Mouse (Mus musculus): ENCODE measurements at regions not wholly inside any gene's neighbourhood (a gene's known extent, or its start where the extent isn't known, plus 50 kb on each side); places are given as distances from the start of the nearest gene placed in this dataset.

DNA sequence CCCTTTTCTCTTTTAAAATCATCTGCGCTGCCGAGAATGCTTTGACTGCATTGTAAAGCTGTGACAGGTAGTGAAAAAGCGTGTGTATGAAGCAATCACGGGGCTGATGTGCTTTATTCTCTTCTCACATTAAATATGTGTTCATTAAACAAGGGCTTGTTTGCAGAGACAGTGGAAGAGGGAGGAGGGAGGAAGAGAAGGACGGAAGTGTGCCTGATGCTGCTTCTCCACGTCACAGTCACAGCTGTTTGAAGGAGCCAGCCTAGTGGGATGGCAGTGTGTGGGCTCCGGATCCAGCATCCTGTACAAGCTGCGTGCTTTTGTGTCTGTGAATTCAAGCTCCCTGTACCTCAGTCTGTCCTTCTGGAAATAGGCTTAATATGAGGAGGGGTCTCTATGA, 664.7 kb downstream of the Bcl11a start:
- no peak for DNase-seq (ENCODE audit: low spot score)
- no peak overlapping the region for H3K27ac ChIP-seq (replicated peaks)
- no peaks in the 10 kb centered on the region for H3K9me3 ChIP-seq
- WGBS, result 69% methylated on average over 8 of the region's 8 CpGs
- peaks cover 24% of the 10 kb centered on the region for H3K4me1 ChIP-seq
- H3K4me3 ChIP-seq, result no peak overlapping the region
- no peaks in the 10 kb centered on the region for H3K27me3 ChIP-seq (replicated peaks; ENCODE audit: low read depth, poor library complexity, severe bottlenecking)
- no peaks in the 10 kb centered on the region for H3K36me3 ChIP-seq (replicated peaks)

DNA sequence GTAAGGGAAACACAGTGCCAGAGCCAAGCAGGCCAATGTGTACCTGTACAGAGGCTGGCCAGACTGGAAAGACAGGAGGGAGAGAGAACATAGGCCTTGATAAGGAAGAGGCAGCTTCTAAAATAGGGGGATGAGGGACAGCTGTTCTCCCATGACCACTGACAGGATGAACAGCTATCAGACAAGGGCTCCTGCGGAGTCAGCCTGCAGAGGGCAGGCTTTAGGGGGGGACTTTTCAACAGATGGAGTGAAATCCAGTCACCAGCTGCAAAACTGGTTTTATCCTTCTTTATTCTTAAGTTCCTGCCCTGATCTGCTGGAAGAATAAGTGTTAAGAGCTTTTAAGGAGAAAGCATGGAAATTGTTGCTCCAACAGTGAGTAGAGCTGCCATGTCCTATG, 665.6 kb downstream of the Bcl11a start:
- H3K4me1 ChIP-seq, result peaks cover 24% of the 10 kb centered on the region
- no peaks in the 10 kb centered on the region for H3K27me3 ChIP-seq (replicated peaks; ENCODE audit: low read depth, poor library complexity, severe bottlenecking)
- no peak overlapping the region for H3K4me3 ChIP-seq
- H3K36me3 ChIP-seq (replicated peaks), result no peaks in the 10 kb centered on the region
- 44% methylated on average over 1 of the region's 1 CpGs for WGBS
- no peak for DNase-seq (ENCODE audit: low spot score)
- H3K27ac ChIP-seq (replicated peaks), result peak overlapping the region; percentile 48; the same call in 1 of the 2 replicates
- no peaks in the 10 kb centered on the region for H3K9me3 ChIP-seq

DNA sequence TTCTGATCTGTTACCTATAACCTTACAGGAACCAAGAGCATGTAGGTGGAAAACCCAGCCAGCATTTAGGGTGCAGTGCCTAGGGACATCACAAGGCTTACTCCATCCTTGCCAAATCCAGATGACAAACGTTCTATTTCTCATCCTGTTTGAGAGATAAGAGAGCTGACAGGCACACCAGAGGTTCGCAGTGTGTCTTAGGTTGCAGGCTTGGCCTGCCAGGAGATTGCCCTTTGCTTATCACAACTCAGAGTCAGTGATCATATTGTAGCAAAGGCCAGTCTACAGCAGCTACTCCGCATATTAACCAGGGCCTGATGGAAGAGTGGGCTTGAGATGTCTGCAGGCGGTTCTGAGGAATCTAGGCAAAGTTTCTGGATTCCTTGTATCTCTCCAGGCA, 668.0 kb downstream of the Bcl11a start:
- DNase-seq (ENCODE audit: low spot score), result no peak
- H3K4me3 ChIP-seq, result no peak overlapping the region
- no peaks in the 10 kb centered on the region for H3K36me3 ChIP-seq (replicated peaks)
- H3K27me3 ChIP-seq (replicated peaks; ENCODE audit: low read depth, poor library complexity, severe bottlenecking), result no peaks in the 10 kb centered on the region
- no peak overlapping the region for H3K27ac ChIP-seq (replicated peaks)
- WGBS, result 76% methylated on average over 4 of the region's 4 CpGs
- H3K4me1 ChIP-seq, result peaks cover 15% of the 10 kb centered on the region
- H3K9me3 ChIP-seq, result no peaks in the 10 kb centered on the region

DNA sequence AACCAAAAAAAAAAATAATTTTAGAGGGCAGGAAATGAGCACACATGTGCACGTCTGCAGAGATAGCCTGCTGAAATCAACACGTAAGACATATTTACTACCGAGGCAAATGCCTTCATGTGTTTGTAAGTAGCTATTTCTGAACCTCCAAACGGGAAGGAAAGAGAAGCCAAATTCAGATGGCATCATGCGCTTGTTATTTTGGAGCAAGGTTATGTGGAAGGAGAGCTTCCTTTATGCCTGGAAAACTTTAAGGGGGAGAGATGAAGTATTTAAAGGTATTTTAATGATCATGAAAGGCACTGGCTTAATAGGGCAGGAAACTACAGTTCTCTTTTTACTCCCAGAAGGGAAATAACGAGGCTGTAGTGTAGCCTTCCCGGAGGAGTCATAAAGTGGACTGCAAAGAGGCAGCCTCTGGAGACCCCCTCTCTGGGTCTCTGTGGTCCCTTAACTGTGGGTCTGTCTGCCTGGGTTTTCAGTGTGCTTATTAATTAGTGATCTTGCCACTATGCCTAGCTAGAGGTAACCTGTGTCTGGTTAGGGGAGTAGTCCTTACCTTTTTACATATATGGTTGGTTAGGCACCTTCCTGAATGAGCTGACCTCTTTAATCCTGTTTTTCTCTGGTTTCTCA, 672.4 kb downstream of the Bcl11a start:
- H3K27ac ChIP-seq (replicated peaks), result no peak overlapping the region
- DNase-seq (ENCODE audit: low spot score), result no peak
- WGBS, result 78% methylated on average over 7 of the region's 7 CpGs

DNA sequence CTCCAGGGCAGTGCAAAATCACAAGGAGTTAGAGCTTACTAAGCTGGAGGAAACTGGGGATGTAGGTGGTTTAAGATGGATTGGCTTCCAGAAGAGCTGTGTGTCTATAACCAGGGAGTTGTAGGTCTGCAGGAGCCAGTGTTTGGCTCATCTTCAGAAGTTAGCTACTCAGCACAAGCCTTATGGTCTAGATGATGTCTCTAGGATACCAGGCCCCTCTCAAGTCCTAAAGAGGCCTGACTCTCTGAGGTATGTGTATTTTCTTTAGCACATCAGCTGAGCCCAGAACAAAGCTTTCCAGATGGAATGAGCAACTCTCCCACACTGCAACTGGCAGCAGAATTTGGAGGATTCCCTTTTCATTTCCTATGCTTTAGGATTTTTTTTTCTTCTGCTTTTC, 680.3 kb downstream of the Bcl11a start:
- no peaks in the 10 kb centered on the region for H3K36me3 ChIP-seq (replicated peaks)
- no peaks in the 10 kb centered on the region for H3K27me3 ChIP-seq (replicated peaks; ENCODE audit: low read depth, poor library complexity, severe bottlenecking)
- H3K4me1 ChIP-seq, result no peaks in the 10 kb centered on the region

More for the DNA sequence above, 672.4 kb downstream of the Bcl11a start:
- Histone ChIP-seq H3K4me1 (no peaks in the 10 kb centered on the region), H3K9me3 (no peaks in the 10 kb centered on the region), H3K4me3 (no peak overlapping the region), H3K36me3 (replicated peaks) (no peaks in the 10 kb centered on the region), H3K27me3 (replicated peaks; ENCODE audit: low read depth, poor library complexity, severe bottlenecking) (no peaks in the 10 kb centered on the region)

DNA sequence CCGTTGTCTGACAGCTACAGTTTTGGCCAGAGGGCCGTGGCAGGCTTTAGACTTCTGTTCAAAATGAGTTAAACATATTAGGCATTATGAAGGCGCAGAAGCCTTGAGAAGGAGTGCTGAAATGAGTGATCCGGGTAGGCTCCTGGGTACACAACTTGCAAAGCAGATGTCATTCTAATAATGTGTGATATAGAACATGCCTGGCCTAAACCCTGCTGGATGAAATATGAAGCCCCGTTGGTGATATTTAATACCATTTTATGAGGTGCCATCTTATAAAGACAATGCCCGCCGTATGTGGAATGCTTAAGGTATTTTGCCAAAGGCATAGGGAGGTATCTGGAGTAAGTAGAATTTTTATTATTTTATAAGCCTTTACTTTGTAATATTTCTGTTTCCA, 705.6 kb downstream of the Bcl11a start:
- Histone ChIP-seq H3K4me3 (no peak overlapping the region), H3K27ac (replicated peaks) (no peak overlapping the region), H3K9me3 (peaks cover 7% of the 10 kb centered on the region), H3K27me3 (replicated peaks; ENCODE audit: low read depth, poor library complexity, severe bottlenecking) (no peaks in the 10 kb centered on the region), H3K4me1 (no peaks in the 10 kb centered on the region), H3K36me3 (replicated peaks) (no peaks in the 10 kb centered on the region)
- WGBS, result 88% methylated on average over 7 of the region's 7 CpGs
- DNase-seq (ENCODE audit: low spot score), result no peak

More for the DNA sequence above, 680.3 kb downstream of the Bcl11a start:
- H3K9me3 ChIP-seq, result no peaks in the 10 kb centered on the region
- no peak overlapping the region for H3K4me3 ChIP-seq
- no peak overlapping the region for H3K27ac ChIP-seq (replicated peaks)
- DNase-seq (ENCODE audit: low spot score), result no peak

DNA sequence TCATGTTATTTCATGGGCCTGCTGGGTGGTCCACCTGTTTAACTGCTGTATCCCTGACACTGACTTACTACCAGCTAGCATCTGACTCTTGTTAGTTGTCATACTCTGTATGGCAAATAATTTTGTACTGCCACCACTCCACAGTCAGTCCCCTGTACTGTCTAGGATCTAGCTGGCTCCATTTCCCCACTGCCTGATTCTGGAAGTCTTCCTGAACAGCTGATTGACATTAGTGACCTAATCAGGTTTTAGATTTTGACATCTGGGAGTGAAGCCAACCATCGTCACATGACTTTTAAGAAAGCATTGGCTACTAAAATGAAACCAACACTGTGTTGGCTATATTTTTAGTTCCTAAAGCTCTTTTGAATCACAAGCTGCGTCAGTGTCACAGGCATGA, 711.3 kb downstream of the Bcl11a start:
- no peak for DNase-seq (ENCODE audit: low spot score)
- peaks cover 7% of the 10 kb centered on the region for H3K9me3 ChIP-seq
- no peaks in the 10 kb centered on the region for H3K27me3 ChIP-seq (replicated peaks; ENCODE audit: low read depth, poor library complexity, severe bottlenecking)
- 84% methylated on average over 2 of the region's 2 CpGs for WGBS
- H3K4me1 ChIP-seq, result no peaks in the 10 kb centered on the region
- H3K27ac ChIP-seq (replicated peaks), result no peak overlapping the region
- H3K4me3 ChIP-seq, result no peak overlapping the region
- H3K36me3 ChIP-seq (replicated peaks), result no peaks in the 10 kb centered on the region

DNA sequence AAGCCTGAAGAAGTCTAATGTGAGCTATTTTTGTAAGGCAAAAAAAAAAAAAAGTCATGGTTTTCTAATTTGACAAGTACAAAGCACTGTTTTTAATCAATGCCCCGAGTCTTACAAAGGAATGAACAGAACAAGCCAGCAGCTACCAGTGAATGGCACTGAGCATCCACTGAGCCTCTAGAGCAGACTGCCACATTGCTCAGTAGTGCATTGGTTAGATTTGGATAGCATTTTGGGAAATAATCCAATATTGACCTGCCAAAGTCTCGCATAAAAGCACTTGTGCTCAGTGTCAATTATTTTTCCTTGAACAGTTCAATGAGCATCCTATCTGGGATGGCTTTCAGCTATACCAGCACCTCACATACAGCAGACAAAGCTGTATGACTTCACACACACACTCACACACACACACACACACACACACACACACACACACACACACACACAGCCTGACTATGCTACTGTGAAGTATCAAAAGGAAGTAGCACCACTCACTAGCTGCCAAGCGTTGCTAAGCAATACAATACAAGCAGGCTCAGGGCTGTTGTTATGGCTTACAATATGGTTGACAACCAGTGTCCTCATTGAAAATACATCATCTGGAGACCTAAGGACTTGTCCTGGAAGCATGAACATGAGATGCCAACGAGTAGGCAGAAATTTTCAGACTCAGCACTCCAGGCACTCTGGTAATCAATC, 717.8 kb downstream of the Bcl11a start:
- WGBS, result 72% methylated on average over 4 of the region's 4 CpGs
- no peaks in the 10 kb centered on the region for H3K36me3 ChIP-seq (replicated peaks)
- no peaks in the 10 kb centered on the region for H3K9me3 ChIP-seq
- no peak for DNase-seq (ENCODE audit: low spot score)
- H3K4me1 ChIP-seq, result no peaks in the 10 kb centered on the region
- H3K27me3 ChIP-seq (replicated peaks; ENCODE audit: low read depth, poor library complexity, severe bottlenecking), result no peaks in the 10 kb centered on the region
- no peak overlapping the region for H3K4me3 ChIP-seq
- H3K27ac ChIP-seq (replicated peaks), result no peak overlapping the region

DNA sequence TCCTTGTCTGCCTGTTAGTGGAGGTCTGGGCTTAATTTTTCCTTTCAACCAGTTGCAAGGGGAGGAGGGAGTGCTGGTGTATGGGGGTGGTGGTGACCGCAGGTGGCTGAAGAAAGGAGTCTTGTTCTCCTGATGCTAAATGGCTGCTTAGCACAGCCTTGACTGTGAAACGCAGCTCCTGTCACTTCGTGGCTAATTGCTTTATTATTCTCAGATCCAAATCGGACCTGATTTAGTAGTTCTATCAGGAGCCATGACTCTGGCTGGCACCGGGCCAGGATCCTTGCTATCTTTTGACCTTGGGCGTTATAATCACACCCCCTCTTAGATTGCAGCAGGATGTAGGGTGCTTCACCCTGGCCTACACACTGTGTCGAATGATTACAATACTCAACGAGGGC, 726.8 kb downstream of the Bcl11a start:
- WGBS, result 61% methylated on average over 8 of the region's 8 CpGs
- Histone ChIP-seq H3K36me3 (replicated peaks) (no peaks in the 10 kb centered on the region), H3K4me3 (no peak overlapping the region), H3K27me3 (replicated peaks; ENCODE audit: low read depth, poor library complexity, severe bottlenecking) (no peaks in the 10 kb centered on the region), H3K4me1 (peaks cover 6% of the 10 kb centered on the region), H3K9me3 (no peaks in the 10 kb centered on the region), H3K27ac (replicated peaks) (no peak overlapping the region)
- DNase-seq (ENCODE audit: low spot score), result no peak

DNA sequence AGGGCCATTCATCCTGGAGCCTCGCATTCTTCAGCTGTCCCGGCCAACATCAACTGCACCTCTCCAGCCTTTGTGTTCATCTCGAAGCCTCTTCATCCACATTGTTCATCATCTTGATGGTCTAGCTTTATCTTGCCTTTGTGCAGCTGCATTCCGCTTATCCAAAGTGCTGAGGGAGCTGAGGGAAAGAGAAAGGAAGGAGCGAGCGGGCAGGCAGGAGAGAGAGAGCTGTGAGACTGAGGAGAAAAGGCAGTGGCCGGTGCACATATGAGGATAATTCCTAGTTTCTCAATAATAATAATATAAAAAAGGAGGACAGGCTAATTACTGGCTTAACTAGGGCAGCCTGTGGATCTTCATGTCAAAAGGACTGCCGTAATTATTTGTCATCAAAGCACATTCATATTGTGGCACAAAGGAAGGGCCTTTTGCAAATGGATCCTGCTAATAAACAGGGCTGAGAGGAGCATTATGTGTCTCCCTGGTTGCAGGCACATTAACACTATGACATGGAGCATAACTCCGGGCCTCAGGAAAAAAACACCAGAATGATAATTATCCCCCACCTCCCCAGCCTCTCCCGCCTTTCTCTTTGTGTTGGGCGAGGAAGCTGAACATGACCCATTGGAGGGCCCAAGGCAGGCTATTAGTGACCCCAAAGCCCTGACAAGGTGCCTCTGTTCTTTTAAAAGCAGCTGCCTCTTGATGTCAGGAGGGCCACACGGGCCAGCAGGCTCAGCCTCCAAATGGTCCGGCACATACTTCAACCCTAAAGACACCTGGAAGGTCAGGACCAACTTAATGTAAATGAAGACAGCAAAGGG, 751.9 kb downstream of the Bcl11a start:
- Histone ChIP-seq H3K36me3 (replicated peaks) (no peaks in the 10 kb centered on the region), H3K27me3 (replicated peaks; ENCODE audit: low read depth, poor library complexity, severe bottlenecking) (no peaks in the 10 kb centered on the region), H3K9me3 (no peaks in the 10 kb centered on the region), H3K27ac (replicated peaks) (peak overlapping the region; percentile 71), H3K4me1 (peaks cover 22% of the 10 kb centered on the region), H3K4me3 (no peak overlapping the region)
- peak; percentile 46 for DNase-seq (ENCODE audit: low spot score)
- 48% methylated on average over 13 of the region's 13 CpGs for WGBS

DNA sequence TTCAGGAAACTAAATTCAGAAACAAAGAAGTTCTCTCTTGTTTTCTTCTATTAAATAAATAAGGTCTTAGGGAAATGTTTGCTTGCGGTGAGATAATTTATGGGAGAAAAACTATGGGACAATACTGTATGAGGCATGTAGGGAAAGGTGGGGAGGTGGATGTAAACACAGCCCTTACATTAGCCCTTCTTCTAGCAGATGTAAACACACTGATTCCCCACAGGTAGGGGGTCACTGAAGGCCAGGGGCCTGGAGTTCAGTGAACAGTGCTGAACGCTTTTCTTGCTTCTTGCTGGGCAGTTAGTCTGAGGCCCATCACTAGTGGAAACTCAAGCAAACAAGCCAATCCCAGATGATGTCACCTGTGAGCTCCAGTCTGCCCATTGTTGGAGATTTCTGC, 752.6 kb downstream of the Bcl11a start:
- Histone ChIP-seq H3K36me3 (replicated peaks) (no peaks in the 10 kb centered on the region), H3K27me3 (replicated peaks; ENCODE audit: low read depth, poor library complexity, severe bottlenecking) (no peaks in the 10 kb centered on the region), H3K9me3 (no peaks in the 10 kb centered on the region), H3K4me1 (peaks cover 22% of the 10 kb centered on the region), H3K4me3 (no peak overlapping the region), H3K27ac (replicated peaks) (peak overlapping the region; percentile 71)
- no peak for DNase-seq (ENCODE audit: low spot score)
- 61% methylated on average over 2 of the region's 2 CpGs for WGBS

DNA sequence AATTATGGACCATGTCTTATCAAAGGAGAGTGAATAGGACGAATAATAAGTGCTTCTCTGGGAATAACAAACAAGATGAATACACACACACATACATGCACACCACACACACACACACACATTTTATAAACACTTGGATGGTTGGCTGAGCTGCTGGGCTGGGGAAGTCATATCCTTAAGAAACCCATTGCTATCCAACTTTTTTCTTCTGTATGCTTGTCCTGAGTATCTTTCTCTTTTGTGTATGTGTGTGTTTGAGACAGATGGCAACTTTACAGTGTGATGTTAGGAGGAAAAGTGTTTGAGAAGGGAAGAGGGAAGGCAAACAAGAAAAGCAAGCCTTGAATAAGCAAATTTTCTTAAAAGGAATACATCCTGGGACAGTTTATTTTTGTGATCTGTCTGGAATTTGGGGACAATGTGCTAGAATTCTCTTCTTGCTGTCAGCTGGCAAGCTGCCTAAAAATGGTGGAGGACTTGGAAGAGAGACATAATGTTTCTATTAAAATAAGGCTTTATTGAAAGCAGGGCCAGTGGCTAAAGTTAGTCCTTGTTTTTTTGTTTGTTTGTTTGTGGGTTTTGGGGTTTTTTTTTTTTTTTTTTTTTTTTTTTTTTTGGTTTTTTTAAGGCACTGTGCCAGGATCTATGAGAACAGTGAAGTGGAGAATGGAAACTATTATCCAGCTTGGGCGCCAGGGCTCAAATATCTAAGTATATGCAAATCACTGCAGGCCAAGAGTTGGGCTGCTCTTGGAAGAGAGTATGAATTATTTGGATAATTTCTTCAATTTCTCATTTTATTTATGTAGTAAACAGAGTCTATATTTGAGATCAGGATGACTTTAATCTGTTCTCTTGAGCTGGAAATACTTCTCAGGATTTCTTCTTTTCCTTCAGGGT, 766.2 kb downstream of the Bcl11a start:
- Histone ChIP-seq H3K27ac (replicated peaks) (no peak overlapping the region), H3K36me3 (replicated peaks) (no peaks in the 10 kb centered on the region), H3K9me3 (no peaks in the 10 kb centered on the region), H3K27me3 (replicated peaks; ENCODE audit: low read depth, poor library complexity, severe bottlenecking) (no peaks in the 10 kb centered on the region), H3K4me1 (no peaks in the 10 kb centered on the region), H3K4me3 (no peak overlapping the region)
- WGBS, result 74% methylated on average over 2 of the region's 2 CpGs
- no peak for DNase-seq (ENCODE audit: low spot score)

All from embryonic facial prominence, embryonic 10.5 days (tissue).